Mouse (Mus musculus): ENCODE results near the gene Oit3.
"Not testable (repeated sequence)": the region's sequence is repeated elsewhere in the genome, so short reads cannot be mapped to it uniquely, and the experiment has no call there.

The Oit3 gene

GRCm38 (mm10) chr10:59429448-59430135, 12.0 kb downstream of the Oit3 start:
- DNase-seq (ENCODE audit: low read depth), result no peak

- no peak for DNase-seq (ENCODE audit: low read depth)
Measured at GRCm38 (mm10) chr10:59426371-59426770, 15.2 kb downstream of the Oit3 start.

- no peak for DNase-seq (ENCODE audit: low read depth)
Measured at GRCm38 (mm10) chr10:59425369-59425768, 16.2 kb downstream of the Oit3 start.

- no peak for DNase-seq (ENCODE audit: low read depth)
Measured at GRCm38 (mm10) chr10:59424453-59424852, 17.1 kb downstream of the Oit3 start.

GRCm38 (mm10) chr10:59419516-59419915, 22.1 kb downstream of the Oit3 start:
- no peak for DNase-seq (ENCODE audit: low read depth)

GRCm38 (mm10) chr10:59416623-59417022, 25.0 kb downstream of the Oit3 start:
- DNase-seq (ENCODE audit: low read depth), result no peak

- DNase-seq (ENCODE audit: low read depth), result no peak
Measured at GRCm38 (mm10) chr10:59413711-59414110, 27.9 kb downstream of the Oit3 start.

- DNase-seq (ENCODE audit: low read depth), result no peak
Measured at GRCm38 (mm10) chr10:59410264-59410663, 31.3 kb downstream of the Oit3 start.

- no peak for DNase-seq (ENCODE audit: low read depth)
Measured at GRCm38 (mm10) chr10:59408499-59408898, 33.1 kb downstream of the Oit3 start.

GRCm38 (mm10) chr10:59403793-59404149, 37.8 kb downstream of the Oit3 start:
- no peak for DNase-seq (ENCODE audit: low read depth)

GRCm38 (mm10) chr10:59402899-59403792, 38.4 kb downstream of the Oit3 start, which contains the start of gene Pla2g12b:
Gene Pla2g12b, plus strand, starts transcription at chr10:59403660.
- DNase-seq (ENCODE audit: low read depth), result no peak

- not testable (repeated sequence) for DNase-seq (ENCODE audit: low read depth)
Measured at GRCm38 (mm10) chr10:59395461-59395860, 46.1 kb downstream of the Oit3 start, which contains the start of gene Gm10273. Gene Gm10273, plus strand, starts transcription at chr10:59395632.

- no peak for DNase-seq (ENCODE audit: low read depth)
Measured at GRCm38 (mm10) chr10:59391907-59392306, 49.7 kb downstream of the Oit3 start.

- no peak for DNase-seq (ENCODE audit: low read depth)
Measured at GRCm38 (mm10) chr10:59389652-59390051, 51.9 kb downstream of the Oit3 start.

GRCm38 (mm10) chr10:59386951-59387350, 54.6 kb downstream of the Oit3 start:
- no peak for DNase-seq (ENCODE audit: low read depth)

- not testable (repeated sequence) for DNase-seq (ENCODE audit: low read depth)
Measured at GRCm38 (mm10) chr10:59381563-59381962, 60.0 kb downstream of the Oit3 start.

GRCm38 (mm10) chr10:59380411-59380821, 61.2 kb downstream of the Oit3 start:
- DNase-seq (ENCODE audit: low read depth), result no peak

- no peak for DNase-seq (ENCODE audit: low read depth)
Measured at GRCm38 (mm10) chr10:59379927-59380326, 61.7 kb downstream of the Oit3 start.

- no peak for DNase-seq (ENCODE audit: low read depth)
Measured at GRCm38 (mm10) chr10:59378728-59379127, 62.9 kb downstream of the Oit3 start.

GRCm38 (mm10) chr10:59377906-59378305, 63.7 kb downstream of the Oit3 start:
- no peak for DNase-seq (ENCODE audit: low read depth)

All from fibroblast of lung, adult 2 months (primary cell).